In the genomic region with DNA sequence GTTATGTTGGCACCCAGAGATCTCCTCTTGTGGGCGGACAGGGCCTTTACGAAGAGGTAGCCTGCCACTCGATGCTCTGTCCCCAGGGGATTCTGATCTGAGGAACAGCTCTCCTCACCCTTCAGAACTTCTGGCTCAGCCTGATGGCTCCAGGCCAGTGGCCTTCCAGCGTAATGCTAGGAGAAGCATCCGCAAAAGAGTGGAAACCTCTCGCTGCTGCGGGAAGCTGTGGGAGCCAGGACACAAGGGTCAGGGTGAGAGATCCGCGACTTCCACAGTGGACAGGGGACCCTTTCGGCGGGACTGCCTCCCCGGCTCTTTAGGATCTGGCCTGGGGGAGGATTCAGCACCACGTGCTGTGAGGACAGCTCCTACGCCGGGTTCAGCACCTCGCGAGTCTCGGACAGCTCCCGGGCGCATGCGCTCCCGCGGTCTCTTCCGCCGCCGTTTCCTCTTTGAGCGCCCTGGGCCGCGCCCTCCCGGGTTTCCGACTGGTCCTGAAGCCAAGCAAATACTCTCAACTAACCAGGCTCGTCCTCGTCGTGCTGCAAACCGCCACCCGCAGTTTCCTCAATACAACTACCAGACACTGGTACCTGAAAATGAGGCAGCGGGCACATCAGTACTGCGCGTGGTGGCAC, we compare ENCODE assay signal across 8 mouse cellular contexts. TPM values are rescaled to one million over a fixed set of nuclear protein-coding genes. Genes with fewer than 3 reads are reported as not detected.
DNase-seq lines count a peak whose midpoint lies in the region; ATAC-seq lines count a peak whose summit lies in the region.

No protein-coding gene starts in this region.

- intact Hi-C loops in left cerebral cortex, postnatal 36 days (cut with DNase I), result no loop called here

- under 1% methylated on average over 39 of the region's 39 CpGs for WGBS in hindbrain, embryonic 13.5 days

- ATAC-seq in hindbrain, embryonic 13.5 days (ENCODE audit: low FRiP score), result no peak
- peak; percentile 47 for ATAC-seq in megakaryocyte-erythroid progenitor cell, adult 5-6 weeks (replicated peaks; ENCODE audit: low FRiP score, low TSS enrichment, poor library complexity, severe bottlenecking)

- peaks cover 64% of the 10 kb centered on the region for H3K4me1 ChIP-seq in hindbrain, embryonic 13.5 days (replicated peaks)

- peak; percentile 68 for DNase-seq in T-cell, adult 2 months (ENCODE audit: low spot score)
- peak; percentile 87 for DNase-seq in cerebellum, adult 9-11 months
- DNase-seq in frontal cortex, postnatal 36 days (ENCODE audit: low spot score in 2 of 2), result peak; percentile 68 to 72
- DNase-seq in left cerebral cortex, postnatal 36 days (ENCODE audit: low spot score in 2 of 2), result peak; percentile 69 to 80
- peak; percentile 77 to 80 for DNase-seq in right cerebral cortex, postnatal 10 days (ENCODE audit: low spot score in 2 of 2)
- DNase-seq in urinary bladder, postnatal 36 days (ENCODE audit: low spot score in 2 of 2), result peak; percentile 58 to 79

- H3K36me3 ChIP-seq in hindbrain, embryonic 13.5 days, result peaks cover 36% of the 10 kb centered on the region

- H3K27ac ChIP-seq in hindbrain, embryonic 13.5 days, result peak overlapping the region; percentile 92

- H3K9ac ChIP-seq in hindbrain, embryonic 13.5 days, result peak overlapping the region; percentile 95

- no peaks in the 10 kb centered on the region for H3K9me3 ChIP-seq in hindbrain, embryonic 13.5 days

- H3K4me3 ChIP-seq in hindbrain, embryonic 13.5 days, result peak overlapping the region; percentile 79

- H3K27me3 ChIP-seq in hindbrain, embryonic 13.5 days, result peaks cover 58% of the 10 kb centered on the region

- peak overlapping the region; percentile 95 for H3K4me2 ChIP-seq in hindbrain, embryonic 13.5 days

RNA-seq across cellular contexts. Expression of a gene that starts 0.7 kb away (rescaled TPM):
- polyA plus RNA-seq in hindbrain, embryonic 13.5 days (2015; fragmentation: Nextera tagmentation; extraction: Ambion mirVana), result 13.8 and 14.3 TPM in 2 replicates
- 10 to 100 TPM; 43.4 to 74.0 TPM for total RNA-seq in left cerebral cortex, postnatal 36 days (2021)
- total RNA-seq in megakaryocyte-erythroid progenitor cell, adult 5-6 weeks (2014; fragmentation: Nextera tagmentation), result not detected in 2 replicates
- 0.05 TPM in 1 of 2 replicates, not detected in the other for total RNA-seq in megakaryocyte-erythroid progenitor cell, adult 5-6 weeks (2017)

RNA-seq across cellular contexts. Expression of a gene that starts 18.7 kb away (rescaled TPM):
- 25.9 and 30.7 TPM in 2 replicates for polyA plus RNA-seq in hindbrain, embryonic 13.5 days (2015; fragmentation: Nextera tagmentation; extraction: Ambion mirVana)
- 10 to 100 TPM; 56.0 to 60.6 TPM for total RNA-seq in left cerebral cortex, postnatal 36 days (2021)
- total RNA-seq in megakaryocyte-erythroid progenitor cell, adult 5-6 weeks (2014; fragmentation: Nextera tagmentation), result 8.6 and 12.2 TPM in 2 replicates
- 1.0 and 2.3 TPM in 2 replicates for total RNA-seq in megakaryocyte-erythroid progenitor cell, adult 5-6 weeks (2017)

RNA-seq across cellular contexts. Expression of a gene that starts 26.3 kb away (rescaled TPM):
- 15.1 and 16.1 TPM in 2 replicates for polyA plus RNA-seq in hindbrain, embryonic 13.5 days (2015; fragmentation: Nextera tagmentation; extraction: Ambion mirVana)
- 10 to 100 TPM; 18.1 to 24.3 TPM for total RNA-seq in left cerebral cortex, postnatal 36 days (2021)
- 5.7 and 5.8 TPM in 2 replicates for total RNA-seq in megakaryocyte-erythroid progenitor cell, adult 5-6 weeks (2014; fragmentation: Nextera tagmentation)
- total RNA-seq in megakaryocyte-erythroid progenitor cell, adult 5-6 weeks (2017), result 0.30 and 1.4 TPM in 2 replicates

RNA-seq across cellular contexts. Expression of a gene that starts 43.2 kb away (rescaled TPM):
- polyA plus RNA-seq in hindbrain, embryonic 13.5 days (2015; fragmentation: Nextera tagmentation; extraction: Ambion mirVana), result 222 and 228 TPM in 2 replicates
- 100 to 1,000 TPM; 155 to 158 TPM for total RNA-seq in left cerebral cortex, postnatal 36 days (2021)
- total RNA-seq in megakaryocyte-erythroid progenitor cell, adult 5-6 weeks (2014; fragmentation: Nextera tagmentation), result 29.8 and 36.7 TPM in 2 replicates
- total RNA-seq in megakaryocyte-erythroid progenitor cell, adult 5-6 weeks (2017), result 31.3 and 48.7 TPM in 2 replicates

Comparison
In these comparisons a context has a peak if more than half of its experiments do, and no peak if none do; other contexts are left out.
1. RNA of a gene that starts 0.7 kb away (total RNA-seq): 43.4 to 74.0 TPM in left cerebral cortex, postnatal 36 days; 0.05 TPM in megakaryocyte-erythroid progenitor cell, adult 5-6 weeks; every median in the first group is over 10 times any median in the second.
2. RNA of a gene that starts 18.7 kb away (total RNA-seq): 56.0 to 60.6 TPM in left cerebral cortex, postnatal 36 days; 1.0 to 12.2 TPM in megakaryocyte-erythroid progenitor cell, adult 5-6 weeks; every median in the first group is over 4 times any median in the second.
3. Peak in every context shown above with its lines, with median percentiles within 50 percentile points of each other: DNase-seq.